Mouse (Mus musculus) induced T-regulatory cell, adult 2 months (primary cell): ENCODE results near the gene B3gnt6.
"Not testable (repeated sequence)": the region's sequence is repeated elsewhere in the genome, so short reads cannot be mapped to it uniquely, and the experiment has no call there.

ENCODE experiments used
- DNase-seq: peaks from one replicate; pipeline ENCODE4 v3.0.0-alpha.2; 2012; ENCODE audit warnings: low read depth

Gene B3gnt6

DNA sequence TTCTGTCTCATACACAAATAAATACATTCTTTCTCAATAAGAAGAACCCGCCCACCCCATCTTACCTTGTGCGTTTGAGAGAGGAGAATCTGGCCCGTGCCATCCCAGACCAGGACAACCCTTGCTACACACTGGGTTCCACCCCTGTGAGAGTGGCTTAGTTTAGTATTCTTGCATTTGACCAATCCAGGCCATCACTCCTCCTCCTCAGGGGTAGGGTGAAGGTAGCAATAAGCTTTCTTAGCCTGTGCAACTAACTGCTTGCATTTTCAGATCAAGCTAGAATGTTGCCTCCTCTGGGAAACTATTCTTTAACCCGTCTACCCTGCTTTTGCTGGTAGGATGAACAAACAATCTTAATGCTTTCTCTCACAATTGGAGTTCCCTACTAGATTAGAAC, at the start of gene B3gnt6:
B3gnt6 (minus strand) TSS at position 101 of the 400 bp plus-strand sequence.
- DNase-seq = no peak

GRCm38 (mm10) chr7:98236686-98237359, 37.5 kb upstream of the B3gnt6 start:
- no peak for DNase-seq

DNA sequence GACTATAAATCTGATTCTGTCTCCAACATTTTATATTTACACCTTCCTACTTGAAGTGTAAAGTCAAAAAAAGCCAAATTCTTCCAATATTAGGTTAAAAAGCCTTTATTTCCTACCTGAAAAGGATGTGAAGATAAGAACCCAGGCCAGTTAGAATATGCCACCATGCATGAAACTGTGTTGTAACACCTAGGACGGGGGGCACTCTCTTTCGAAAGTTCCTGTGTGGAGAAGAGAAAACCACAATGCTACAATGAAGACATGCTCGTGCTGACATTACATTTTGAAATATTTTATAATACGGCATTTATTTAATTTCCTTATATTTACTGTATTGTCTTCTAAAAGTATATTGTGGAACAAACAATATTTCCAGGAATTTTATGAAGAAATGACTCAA, 24.5 kb upstream of the B3gnt6 start:
- no peak for DNase-seq

DNA sequence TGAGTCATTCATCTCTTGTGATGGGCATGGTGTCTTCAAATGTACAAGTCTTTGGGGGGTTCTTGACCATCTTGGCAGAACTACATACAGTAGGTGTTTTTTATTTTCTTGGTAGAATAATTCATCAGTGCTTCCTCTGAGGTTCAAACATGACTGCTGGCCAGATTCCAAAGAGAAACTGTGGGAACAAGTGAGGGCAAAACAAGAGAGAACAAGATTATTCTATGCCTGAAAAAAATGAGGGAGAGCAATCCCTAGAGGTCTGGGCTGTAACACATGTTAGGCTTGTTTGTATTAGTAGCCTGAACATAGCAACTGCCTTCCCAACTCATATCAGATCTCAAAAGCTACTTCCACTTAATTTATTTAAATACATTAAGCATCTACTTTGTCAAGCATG, 17.4 kb upstream of the B3gnt6 start:
- DNase-seq = no peak

GRCm38 (mm10) chr7:98202946-98203345, 3.7 kb upstream of the B3gnt6 start:
- DNase-seq = no peak

GRCm38 (mm10) chr7:98201493-98202028, 2.3 kb upstream of the B3gnt6 start:
- DNase-seq = no peak

GRCm38 (mm10) chr7:98200396-98200795, 1.1 kb upstream of the B3gnt6 start:
- no peak for DNase-seq

DNA sequence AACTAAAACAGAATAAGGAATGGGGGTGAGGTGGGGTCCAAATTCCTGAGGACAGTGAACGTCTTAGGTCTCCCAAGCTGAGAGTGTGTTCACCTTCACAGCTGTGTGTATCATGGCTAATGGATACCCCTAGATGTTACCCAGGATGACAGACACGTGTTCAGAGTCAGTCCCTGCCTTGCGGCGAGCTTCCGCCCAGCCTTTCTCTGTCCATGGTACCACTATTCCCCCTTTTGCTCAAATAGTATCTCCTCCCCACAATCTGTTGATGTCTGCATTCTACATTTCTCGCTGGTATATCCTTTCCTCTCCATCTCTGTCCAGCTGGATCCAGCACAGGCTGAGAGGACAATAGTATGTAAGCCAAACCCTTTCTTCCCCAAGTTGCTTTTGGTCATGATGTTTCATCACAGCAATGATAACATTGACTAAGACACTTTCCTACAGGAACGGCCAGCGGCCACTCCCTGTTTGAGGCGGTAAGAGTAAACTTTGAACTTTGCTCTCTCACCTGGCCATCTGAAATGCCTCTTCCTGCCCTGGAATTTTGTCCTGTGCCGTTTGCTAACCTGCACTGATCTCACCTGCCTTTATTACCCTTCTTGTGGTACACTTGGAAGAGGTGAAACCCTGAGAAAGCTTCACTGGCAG, 4.0 kb downstream of the B3gnt6 start:
- no peak for DNase-seq

DNA sequence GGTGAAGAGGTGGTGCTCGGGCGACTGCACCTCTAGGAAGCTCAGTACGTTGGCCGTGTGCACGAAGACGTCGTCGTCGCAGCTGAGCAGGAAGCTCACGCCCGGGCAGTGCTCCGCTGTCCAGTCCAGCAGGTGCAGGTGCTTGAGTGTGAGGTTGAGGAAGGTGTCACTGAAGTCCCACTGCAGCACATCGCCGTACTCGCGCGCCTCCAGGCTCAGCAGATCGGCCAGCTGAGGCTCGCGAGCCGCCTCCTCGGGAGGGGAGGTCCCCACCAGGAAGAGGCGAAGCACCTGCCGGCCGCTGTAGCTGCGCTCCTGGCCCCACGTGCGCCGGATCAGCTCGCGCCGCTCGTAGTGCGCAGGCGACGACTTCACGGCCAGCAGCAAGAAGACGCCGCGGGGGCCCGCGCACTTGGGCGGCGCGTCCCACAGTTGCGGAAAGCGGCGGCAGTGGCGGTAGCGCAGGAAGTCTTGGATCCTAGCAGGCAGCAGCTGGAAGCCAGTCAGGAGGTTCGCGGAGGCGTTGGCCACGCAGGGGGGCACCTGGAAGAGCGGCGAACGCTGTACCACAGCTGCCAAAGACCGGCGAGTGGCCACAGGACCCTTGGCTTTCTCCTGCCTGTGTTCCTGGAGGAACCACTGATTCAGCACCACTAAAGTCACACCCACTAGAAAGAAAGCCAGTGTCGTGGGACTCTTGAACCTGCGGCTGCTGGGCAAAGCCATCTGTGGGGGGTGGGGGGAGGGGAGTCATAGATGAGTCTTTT, 5.1 kb downstream of the B3gnt6 start:
- DNase-seq = peak; percentile 54

DNA sequence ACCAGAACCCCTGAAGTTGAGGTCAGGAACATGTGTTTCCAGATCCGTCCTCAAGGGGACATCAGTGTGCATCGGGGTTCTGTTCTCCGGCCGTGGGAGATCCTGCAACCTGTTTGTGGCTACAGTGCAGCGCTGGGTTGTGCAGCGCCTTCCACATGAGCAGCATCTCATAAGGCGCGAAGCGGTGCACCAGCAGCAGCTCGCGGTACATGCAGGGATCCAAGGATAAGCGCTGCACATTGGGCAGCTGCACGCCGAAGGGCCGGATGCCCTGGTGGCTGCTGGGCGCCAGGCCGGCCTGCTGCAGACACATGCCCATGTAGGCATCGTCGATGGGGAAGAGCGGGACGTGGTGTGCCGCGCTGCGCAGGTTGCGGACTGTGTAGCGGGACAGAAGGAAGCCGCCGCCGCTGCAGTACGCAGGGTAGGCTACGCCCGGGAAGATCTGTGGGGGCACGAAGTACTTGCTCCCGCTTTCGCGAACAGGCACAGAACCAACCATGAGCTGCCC, 5.7 kb downstream of the B3gnt6 start:
- DNase-seq = peak; percentile 61

GRCm38 (mm10) chr7:98191571-98192250, 7.6 kb downstream of the B3gnt6 start:
- no peak for DNase-seq

DNA sequence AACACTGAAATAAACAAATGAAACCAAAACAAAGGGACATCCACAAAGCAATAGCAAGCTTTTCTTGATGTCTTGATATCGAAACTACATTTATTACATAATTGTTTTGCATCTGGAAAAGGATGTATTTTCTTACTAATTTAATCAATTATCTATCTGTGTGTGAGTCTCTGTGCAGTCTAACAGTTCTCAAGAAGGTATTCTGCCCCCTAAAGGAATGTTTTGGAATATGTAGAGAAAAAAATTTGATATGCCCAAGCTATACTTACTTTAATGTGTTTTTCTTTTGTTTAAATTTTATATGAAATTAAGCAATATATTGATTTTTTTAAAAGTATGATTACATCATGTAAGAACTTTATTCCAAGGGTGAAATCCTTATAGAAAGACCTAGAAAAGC, 8.7 kb downstream of the B3gnt6 start:
- peak; percentile 33 for DNase-seq

DNA sequence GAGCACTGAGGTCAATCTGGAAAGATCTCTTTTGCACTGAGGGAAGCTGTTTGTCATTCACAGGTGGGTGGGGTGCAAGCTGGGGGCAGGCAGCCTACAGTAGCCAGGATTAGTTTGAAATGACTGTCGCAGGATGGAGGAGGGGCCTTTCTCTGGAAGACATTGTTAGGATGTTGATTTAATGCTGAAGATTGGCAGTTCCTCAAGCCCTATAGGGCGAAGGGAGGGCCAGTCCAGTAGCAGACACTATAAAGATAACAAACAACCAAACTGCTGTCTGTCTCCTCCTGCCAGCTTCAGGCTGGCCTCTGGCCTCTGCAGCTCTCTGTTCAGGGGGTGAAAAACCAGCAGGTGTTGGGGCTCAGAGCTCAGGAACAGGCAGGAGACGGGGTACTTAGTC, 9.5 kb downstream of the B3gnt6 start:
- DNase-seq = no peak

DNA sequence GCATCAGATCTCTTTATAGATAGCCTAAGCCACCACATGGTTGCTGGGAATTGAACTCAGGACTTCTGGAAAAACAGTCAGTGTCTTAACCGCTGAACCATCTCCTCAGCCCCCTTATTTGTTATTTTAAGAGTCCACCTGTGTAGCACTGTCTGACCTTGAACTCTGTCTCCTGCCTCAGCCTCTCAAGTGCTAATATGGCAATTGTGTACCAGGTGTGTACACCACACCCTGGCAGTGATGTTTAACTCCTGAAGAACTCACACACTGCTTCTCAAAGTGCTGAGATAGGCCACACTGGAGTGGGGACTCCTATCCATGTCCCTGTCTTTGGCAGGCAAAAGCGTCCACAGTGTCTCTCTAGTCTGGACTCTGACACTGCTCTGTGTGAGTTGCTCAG, 10.6 kb downstream of the B3gnt6 start:
- no peak for DNase-seq

DNA sequence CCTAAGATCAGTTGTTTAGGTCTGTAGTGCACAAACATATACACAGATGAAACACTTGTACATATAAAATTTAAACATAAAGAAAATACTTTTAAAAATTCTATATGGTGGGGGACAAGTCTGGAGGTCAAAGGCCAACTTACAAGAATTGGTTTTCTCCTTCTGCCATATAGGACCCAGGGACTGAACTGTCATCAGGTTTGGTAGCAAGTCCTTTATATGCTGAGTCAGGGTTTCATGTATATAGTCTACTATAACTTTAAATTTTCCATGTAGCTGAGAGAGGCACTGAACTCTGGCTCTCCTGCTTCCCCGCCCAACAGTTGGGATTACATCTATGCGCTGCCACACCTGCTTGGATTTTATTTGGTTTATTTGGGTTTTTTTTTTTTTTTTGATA, 11.0 kb downstream of the B3gnt6 start:
- no peak for DNase-seq

GRCm38 (mm10) chr7:98187332-98187731, 11.9 kb downstream of the B3gnt6 start:
- DNase-seq = not testable (repeated sequence)

GRCm38 (mm10) chr7:98186637-98187036, 12.6 kb downstream of the B3gnt6 start:
- no peak for DNase-seq

- no peak for DNase-seq
Observed at GRCm38 (mm10) chr7:98185326-98185725, 14.0 kb downstream of the B3gnt6 start.

DNA sequence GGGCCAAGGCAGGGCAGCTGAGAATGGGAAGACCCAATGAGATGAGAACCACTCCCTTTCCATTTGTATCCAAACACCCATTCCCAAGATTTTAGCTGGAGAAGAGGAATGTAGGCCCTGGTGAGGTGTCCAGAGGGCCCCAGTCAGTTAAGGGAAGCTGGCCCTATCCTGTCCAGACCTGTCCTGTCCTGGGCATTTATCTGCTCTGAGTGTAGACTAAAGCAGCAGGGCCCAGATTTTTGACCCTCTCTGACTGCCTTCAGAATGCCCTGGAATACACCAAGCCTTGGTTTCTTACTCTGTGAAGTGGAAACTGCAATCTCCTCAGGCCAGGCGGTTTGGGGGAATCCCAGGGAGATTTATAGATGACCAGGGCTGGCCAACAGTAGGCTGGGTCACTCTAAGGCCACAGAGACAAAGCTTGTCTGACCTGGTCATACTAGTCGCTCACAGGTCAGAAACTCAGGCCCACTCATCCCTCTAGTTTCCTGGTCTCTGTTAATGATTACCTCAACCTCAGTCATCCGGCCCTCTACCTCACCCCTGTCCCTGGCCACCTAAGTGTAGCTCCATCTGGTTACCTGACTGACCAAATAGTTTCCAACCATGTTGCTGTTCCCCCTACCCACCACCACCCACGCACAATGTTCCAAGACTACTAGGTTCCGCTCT, 20.6 kb downstream of the B3gnt6 start:
- DNase-seq = no peak

- peak; percentile 95 for DNase-seq
Observed at GRCm38 (mm10) chr7:98177929-98178559, 21.2 kb downstream of the B3gnt6 start, which contains the start of gene Capn5. Capn5 (minus strand) TSS chr7:98178274.

- DNase-seq = no peak
Observed at GRCm38 (mm10) chr7:98177566-98177928, 21.7 kb downstream of the B3gnt6 start.
